Mouse (Mus musculus) embryonic facial prominence, embryonic 11.5 days (tissue): ENCODE measurements at regions not wholly inside any gene's neighbourhood (a gene's known extent, or its start where the extent isn't known, plus 50 kb on each side); places are given as distances from the start of the nearest gene placed in this dataset.

Source experiments
- ATAC-seq: fragments of 200-750 bp; cut with Nextera tagmentation; replicated peaks from 2 replicates; pipeline ENCODE4 v1.8.0; 2017; ENCODE audit warnings: low read depth; ENCODE audit not compliant: insufficient number of reproducible peaks, low FRiP score, low TSS enrichment
- DNase-seq: peaks from one replicate; pipeline ENCODE4 v3.0.0-alpha.2; 2015; ENCODE audit warnings: low spot score
- H3K27ac ChIP-seq: fragments of 300-500 bp; sonication (generic); replicated peaks from 2 replicates; pipeline ENCODE4 v1.5.1; 2014; ENCODE audit warnings: mild to moderate bottlenecking, low read depth, low read length, control low read depth
- H3K27me3 ChIP-seq: fragments of 300-500 bp; sonication (generic); 2 replicates; pipeline ENCODE4 v1.6.1; 2014; ENCODE audit warnings: mild to moderate bottlenecking, low read length, moderate library complexity, mixed read lengths; ENCODE audit not compliant: control insufficient read depth, insufficient read depth
- H3K36me3 ChIP-seq: fragments of 300-500 bp; sonication (generic); replicated peaks from 2 replicates; pipeline ENCODE4 v1.6.1; 2014; ENCODE audit warnings: low read depth, mild to moderate bottlenecking, low read length, moderate library complexity, mixed read lengths; ENCODE audit not compliant: control insufficient read depth, insufficient read depth
- H3K4me1 ChIP-seq: fragments of 300-500 bp; sonication (generic); 2 replicates; pipeline ENCODE4 v1.6.1; 2014; ENCODE audit warnings: low read length, mixed read lengths; ENCODE audit not compliant: control insufficient read depth, insufficient read depth
- H3K4me2 ChIP-seq: fragments of 300-500 bp; sonication (generic); 2 replicates; pipeline ENCODE4 v1.6.1; 2014; ENCODE audit warnings: low read depth, mild to moderate bottlenecking, control low read depth, low read length, moderate library complexity
- H3K4me3 ChIP-seq: fragments of 300-500 bp; sonication (generic); 2 replicates; pipeline ENCODE4 v1.5.1; 2014; ENCODE audit warnings: low read depth, low read length, control low read depth
- H3K9ac ChIP-seq: fragments of 300-500 bp; sonication (generic); replicated peaks from 2 replicates; pipeline ENCODE4 v1.6.1; 2014; ENCODE audit warnings: mild to moderate bottlenecking, control low read depth, low read length
- H3K9me3 ChIP-seq: fragments of 300-500 bp; sonication (generic); replicated peaks from 2 replicates; pipeline ENCODE4 v1.6.1; 2016; ENCODE audit warnings: mild to moderate bottlenecking, low read length, inconsistent platforms, mixed read lengths; ENCODE audit not compliant: control insufficient read depth
- WGBS: fragments of 180-500 bp; shearing (Covaris S2); extraction: QIAGEN DNeasy Blood & Tissue Kit; methylation state at CpG from one replicate; pipeline ENCODE4 v1.1.7; 2014; 5-methylcytosine and 5-hydroxymethylcytosine counted together

DNA sequence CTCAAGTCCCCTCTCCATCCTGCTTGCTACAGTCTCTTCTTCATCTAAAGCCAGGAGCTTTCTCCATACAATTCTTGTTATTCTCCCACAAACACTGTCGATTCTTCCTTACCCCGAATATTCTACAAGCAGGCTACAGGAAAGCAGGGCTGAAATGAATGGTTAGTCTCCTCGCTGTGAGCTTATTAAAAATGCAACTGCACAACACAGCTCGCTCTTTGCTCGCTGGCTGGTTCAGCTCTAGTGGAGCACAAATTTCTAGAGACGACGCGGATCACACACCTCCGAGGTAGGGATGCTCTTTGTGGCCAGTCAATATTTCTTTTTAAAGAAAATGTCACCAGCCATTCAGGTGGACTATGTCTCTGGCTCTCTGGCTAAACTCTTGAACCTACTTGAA lies 425.9 kb downstream of the Nedd1 start:
- ATAC-seq: no peak
- Histone ChIP-seq H3K36me3 (no peaks in the 10 kb centered on the region), H3K27me3 (no peaks in the 10 kb centered on the region), H3K4me1 (no peaks in the 10 kb centered on the region), H3K9ac (no peak overlapping the region), H3K9me3 (no peaks in the 10 kb centered on the region), H3K27ac (no peak overlapping the region), H3K4me2 (no peak overlapping the region), H3K4me3 (no peak overlapping the region)
- WGBS: 83% methylated on average over 9 of the region's 9 CpGs
- DNase-seq: no peak

DNA sequence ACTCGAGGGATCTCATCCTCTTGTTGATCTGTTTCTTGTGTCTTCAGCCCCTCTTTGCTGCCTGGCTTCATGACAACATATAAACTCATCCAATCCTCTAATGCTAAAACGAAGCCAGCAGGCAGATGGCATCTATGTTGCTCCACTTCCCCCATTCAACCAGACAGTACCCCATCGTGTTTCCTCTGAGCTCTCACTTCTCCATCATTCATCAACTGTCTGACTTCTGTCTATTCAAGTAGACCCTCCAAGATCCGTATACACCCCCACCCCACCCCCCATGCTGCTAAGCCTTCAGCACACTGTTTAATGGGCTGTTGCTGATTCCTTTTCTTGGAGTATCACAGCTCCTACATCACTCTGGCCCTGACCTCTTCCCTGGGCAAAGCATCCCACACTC lies 429.0 kb downstream of the Nedd1 start:
- H3K36me3 ChIP-seq: no peaks in the 10 kb centered on the region
- H3K4me1 ChIP-seq: no peaks in the 10 kb centered on the region
- H3K4me2 ChIP-seq: no peak overlapping the region
- DNase-seq (no peak), ATAC-seq (no peak)
- WGBS: 79% methylated on average over 4 of the region's 4 CpGs
- H3K4me3 ChIP-seq: no peak overlapping the region
- H3K9ac ChIP-seq: no peak overlapping the region
- no peaks in the 10 kb centered on the region for H3K27me3 ChIP-seq
- no peak overlapping the region for H3K27ac ChIP-seq
- no peaks in the 10 kb centered on the region for H3K9me3 ChIP-seq

DNA sequence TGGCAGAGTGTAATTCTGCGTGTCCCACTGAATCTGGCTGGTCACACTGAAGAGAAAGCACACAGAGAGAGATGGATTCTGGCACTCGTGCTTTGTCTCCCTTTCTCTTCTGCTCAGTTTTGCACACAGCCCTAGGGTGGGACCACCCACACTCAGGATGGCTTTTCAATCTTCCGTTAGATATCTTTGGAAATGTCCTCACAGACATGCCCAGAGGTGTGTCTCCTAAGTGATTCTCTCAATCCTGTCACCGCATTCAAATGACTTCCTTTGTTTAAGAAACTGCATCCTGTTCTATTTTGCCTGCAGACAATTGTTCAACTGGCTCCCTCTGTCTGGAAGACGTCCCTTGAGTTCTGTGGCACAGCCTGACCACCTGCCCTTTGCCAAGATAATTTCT lies 433.0 kb downstream of the Nedd1 start:
- no peak for DNase-seq
- 36% methylated on average over 5 of the region's 5 CpGs for WGBS
- Histone ChIP-seq H3K9me3 (no peaks in the 10 kb centered on the region), H3K36me3 (no peaks in the 10 kb centered on the region), H3K27ac (no peak overlapping the region), H3K4me2 (no peak overlapping the region), H3K9ac (no peak overlapping the region), H3K27me3 (no peaks in the 10 kb centered on the region), H3K4me3 (no peak overlapping the region), H3K4me1 (no peaks in the 10 kb centered on the region)
- ATAC-seq: no peak

DNA sequence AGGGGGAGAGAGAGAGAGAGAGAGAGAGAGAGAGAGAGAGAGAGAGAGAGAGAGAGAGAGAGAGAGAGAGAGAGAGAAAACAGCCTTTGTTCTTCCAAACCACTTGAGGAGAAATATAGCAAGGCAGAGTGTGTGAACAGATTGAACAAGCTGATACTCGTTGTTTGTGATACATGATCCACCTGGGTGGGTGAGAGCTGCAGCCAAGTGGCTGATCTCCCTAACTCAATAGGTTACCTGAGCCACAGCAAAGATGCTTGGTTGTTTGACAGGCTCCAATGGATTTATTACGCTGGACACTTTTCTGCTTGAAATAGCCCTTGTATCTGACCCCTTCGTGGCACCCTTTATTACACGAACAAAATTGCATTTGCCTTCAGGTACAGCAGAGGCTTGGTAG lies 438.0 kb downstream of the Nedd1 start:
- no peaks in the 10 kb centered on the region for H3K36me3 ChIP-seq
- H3K9me3 ChIP-seq: no peaks in the 10 kb centered on the region
- H3K4me3 ChIP-seq: no peak overlapping the region
- no peak overlapping the region for H3K27ac ChIP-seq
- no peaks in the 10 kb centered on the region for H3K4me1 ChIP-seq
- H3K4me2 ChIP-seq: no peak overlapping the region
- 65% methylated on average over 4 of the region's 4 CpGs for WGBS
- no peak overlapping the region for H3K9ac ChIP-seq
- ATAC-seq (no peak), DNase-seq (peak; percentile 35)
- no peaks in the 10 kb centered on the region for H3K27me3 ChIP-seq

DNA sequence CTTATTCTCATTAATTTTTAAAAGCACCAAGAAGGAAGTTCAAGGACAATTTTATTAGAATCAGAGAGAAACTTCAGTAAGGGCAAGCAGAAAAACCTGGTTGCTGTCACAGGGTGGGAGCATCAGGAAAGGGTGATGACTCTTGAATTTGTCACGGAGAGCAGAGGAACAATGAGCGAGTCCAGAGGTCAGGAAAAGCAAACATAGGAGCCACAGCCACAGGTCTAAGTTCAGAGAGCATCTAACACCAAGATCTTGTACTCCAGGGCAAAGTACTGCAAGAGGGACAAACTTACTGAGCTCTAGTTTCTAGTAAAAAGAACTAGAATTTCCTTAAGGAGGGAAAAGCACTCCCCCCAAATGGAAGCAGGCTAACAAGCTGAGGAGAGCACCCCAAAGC lies 444.2 kb downstream of the Nedd1 start:
- 25% methylated on average over 2 of the region's 2 CpGs for WGBS
- Histone ChIP-seq H3K4me1 (no peaks in the 10 kb centered on the region), H3K9me3 (no peaks in the 10 kb centered on the region), H3K4me2 (no peak overlapping the region), H3K27ac (no peak overlapping the region), H3K36me3 (no peaks in the 10 kb centered on the region), H3K9ac (no peak overlapping the region), H3K4me3 (no peak overlapping the region), H3K27me3 (no peaks in the 10 kb centered on the region)
- no peak for ATAC-seq
- no peak for DNase-seq

DNA sequence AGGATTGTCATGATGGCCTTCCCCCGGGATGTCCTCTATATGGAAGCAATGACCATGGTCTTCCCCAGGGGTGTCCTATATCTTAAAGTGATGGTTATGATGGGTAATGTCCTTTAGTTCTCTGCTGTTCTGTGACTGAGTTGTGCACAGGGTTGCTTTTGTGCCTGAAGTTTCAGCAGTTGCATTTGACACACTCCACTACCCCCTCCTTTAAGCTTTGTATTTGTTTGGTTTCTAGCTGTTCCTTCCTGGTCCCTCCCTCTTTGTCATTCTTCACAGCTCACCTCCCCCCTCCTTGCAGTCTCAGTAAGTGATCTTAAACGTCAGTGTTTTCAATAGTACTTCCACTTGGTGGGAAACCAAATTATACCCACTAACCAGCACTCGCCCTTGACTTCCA lies 464.4 kb downstream of the Nedd1 start:
- 66% methylated on average over 3 of the region's 3 CpGs for WGBS
- H3K4me2 ChIP-seq: no peak overlapping the region
- H3K27me3 ChIP-seq: no peaks in the 10 kb centered on the region
- no peak overlapping the region for H3K9ac ChIP-seq
- DNase-seq (no peak), ATAC-seq (no peak)
- H3K36me3 ChIP-seq: no peaks in the 10 kb centered on the region
- no peaks in the 10 kb centered on the region for H3K4me1 ChIP-seq
- H3K9me3 ChIP-seq: no peaks in the 10 kb centered on the region
- H3K27ac ChIP-seq: no peak overlapping the region
- H3K4me3 ChIP-seq: no peak overlapping the region

DNA sequence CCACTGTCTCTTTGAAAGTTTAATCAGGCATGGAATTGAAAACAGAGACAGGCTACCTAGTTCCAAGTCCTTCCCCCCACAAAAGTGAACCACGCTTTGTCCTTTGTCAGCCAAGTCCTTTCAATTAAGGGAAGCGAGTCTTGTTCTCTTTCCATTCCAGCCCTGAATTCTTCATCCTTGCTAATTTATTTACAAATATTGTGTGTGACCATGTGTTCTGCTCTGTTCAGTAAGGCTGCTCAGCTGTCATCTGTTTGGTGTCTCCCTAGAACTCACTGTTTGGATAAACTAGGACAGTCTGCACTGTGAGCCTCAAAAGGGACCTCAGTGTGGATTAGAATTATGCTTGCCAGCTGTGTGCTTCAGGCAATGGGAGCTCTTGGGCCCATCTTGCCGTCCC lies 473.6 kb downstream of the Nedd1 start:
- Histone ChIP-seq H3K4me2 (no peak overlapping the region), H3K9ac (no peak overlapping the region), H3K36me3 (no peaks in the 10 kb centered on the region), H3K27ac (no peak overlapping the region), H3K4me1 (no peaks in the 10 kb centered on the region; the same call in 1 of the 2 replicates), H3K9me3 (no peaks in the 10 kb centered on the region), H3K4me3 (no peak overlapping the region), H3K27me3 (no peaks in the 10 kb centered on the region)
- 35% methylated on average over 3 of the region's 3 CpGs for WGBS
- ATAC-seq: no peak
- DNase-seq: peak; percentile 39

DNA sequence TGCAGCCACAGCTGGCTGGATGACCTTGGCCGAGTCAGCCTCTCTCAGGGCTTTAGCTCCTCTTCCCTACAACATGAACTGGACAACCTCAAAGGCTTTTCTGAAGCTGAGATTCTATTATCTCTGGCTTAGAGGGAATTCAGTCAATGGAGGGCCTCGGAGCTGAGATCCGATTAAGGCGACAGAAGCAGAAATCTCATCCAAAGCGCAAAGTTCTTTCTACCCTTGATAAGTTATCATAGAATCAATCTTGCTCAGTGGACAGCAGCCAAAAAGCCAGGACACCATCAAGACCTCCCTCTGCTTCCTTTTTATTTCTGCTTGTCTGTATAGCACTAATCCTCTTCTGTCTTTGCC lies 474.8 kb downstream of the Nedd1 start:
- WGBS: 46% methylated on average over 5 of the region's 5 CpGs
- DNase-seq (no peak), ATAC-seq (no peak)
- Histone ChIP-seq H3K9ac (no peak overlapping the region), H3K4me1 (no peaks in the 10 kb centered on the region; the same call in 1 of the 2 replicates), H3K36me3 (no peaks in the 10 kb centered on the region), H3K9me3 (no peaks in the 10 kb centered on the region), H3K4me2 (no peak overlapping the region), H3K4me3 (no peak overlapping the region), H3K27me3 (no peaks in the 10 kb centered on the region), H3K27ac (no peak overlapping the region)
